Mouse (Mus musculus) spleen, adult 2 months (tissue): ENCODE results near the gene Trmt112. TPM values are rescaled to one million over a fixed set of nuclear protein-coding genes. Genes with fewer than 3 reads are reported as not detected.
A peak's percentile ranks its signal among the peaks of the same experiment; 100 is the strongest.

ENCODE experiments used
- DNase-seq, 2 experiments: peaks; one replicate each; pipeline versions ENCODE4 v3.0.0 to v3.0.0-alpha.2; 2012 to 2021; ENCODE audit warnings: low spot score in 2 of 2, low read depth in 1 of 2
- H3K27ac ChIP-seq: fragments of 200-500 bp; 2 replicates; pipeline ENCODE4 v1.5.1; 2012; ENCODE audit warnings: low read length, inconsistent platforms; ENCODE audit not compliant: insufficient read depth
- H3K27me3 ChIP-seq: fragments of 200-500 bp; 2 replicates; pipeline ENCODE4 v1.6.1; 2012; ENCODE audit warnings: mild to moderate bottlenecking, moderate library complexity, low read length, inconsistent platforms; ENCODE audit not compliant: control insufficient read depth, insufficient read depth
- H3K36me3 ChIP-seq: fragments of 200-500 bp; 2 replicates; pipeline ENCODE4 v1.6.1; 2012; ENCODE audit warnings: mild to moderate bottlenecking, low read length, inconsistent platforms; ENCODE audit not compliant: control insufficient read depth, insufficient read depth
- H3K4me1 ChIP-seq: fragments of 200-500 bp; 2 replicates; pipeline ENCODE4 v1.6.1; 2011; ENCODE audit warnings: inconsistent platforms; ENCODE audit not compliant: control insufficient read depth, insufficient read depth, insufficient read length
- H3K4me3 ChIP-seq: fragments of 200-500 bp; 2 replicates; pipeline ENCODE4 v1.5.1; 2011; ENCODE audit warnings: mild to moderate bottlenecking, inconsistent platforms; ENCODE audit not compliant: insufficient read depth, insufficient read length; ENCODE audit errors: extremely low read depth
- CTCF ChIP-seq: fragments of 200-500 bp; IDR thresholded peaks from 2 replicates; pipeline ENCODE4 v1.5.1; 2011; ENCODE audit warnings: mild to moderate bottlenecking, inconsistent platforms; ENCODE audit not compliant: insufficient read depth, insufficient read length, insufficient replicate concordance; ENCODE audit errors: extremely low read depth
- POLR2A ChIP-seq: fragments of 200-500 bp; IDR thresholded peaks from 2 replicates; pipeline ENCODE4 v1.6.1; 2011; ENCODE audit warnings: low read depth, low read length, inconsistent platforms
- WGBS: fragments of 180-500 bp; shearing (Covaris S2); methylation state at CpG from one replicate; pipeline ENCODE4 v1.1.7; 2018; 5-methylcytosine and 5-hydroxymethylcytosine counted together
- polyA plus RNA-seq: library from polyadenylated mRNA; depleted of rRNA; stranded (reverse); fragments of >200 nt; gene quantifications from 2 replicates; pipeline ENCODE4 v1.2.3, GENCODE M21; 2012; rRNA removed

Trmt112 gene
- polyA plus RNA-seq, 1 experiment: 135 TPM

GRCm38 (mm10) chr19:6954046-6954445 lies 44.5 kb downstream of the Trmt112 start:
- 69% methylated on average over 9 of the region's 9 CpGs for WGBS
- peaks cover 11% of the 10 kb centered on the region; the same call in 1 of the 2 replicates for H3K4me1 ChIP-seq
- DNase-seq: peak in 1 of 2 experiments; percentile 29

GRCm38 (mm10) chr19:6955424-6955823 lies 45.9 kb downstream of the Trmt112 start:
- TF ChIP-seq CTCF: no peak
- no peak for TF ChIP-seq POLR2A
- 85% methylated on average over 7 of the region's 7 CpGs for WGBS
- Histone ChIP-seq H3K36me3 (peaks cover 7% of the 10 kb centered on the region), H3K27ac (no peak overlapping the region), H3K4me1 (peaks cover 11% of the 10 kb centered on the region; the same call in 1 of the 2 replicates), H3K4me3 (no peak overlapping the region), H3K27me3 (no peaks in the 10 kb centered on the region)
- no peak for DNase-seq

More at GRCm38 (mm10) chr19:6954046-6954445, 44.5 kb downstream of the Trmt112 start:
- TF ChIP-seq CTCF (no peak), POLR2A (no peak)
- Histone ChIP-seq H3K36me3 (peaks cover 5% of the 10 kb centered on the region), H3K27ac (no peak overlapping the region), H3K27me3 (no peaks in the 10 kb centered on the region), H3K4me3 (no peak overlapping the region)

- no peak for DNase-seq
- TF ChIP-seq POLR2A (no peak), CTCF (no peak)
- Histone ChIP-seq H3K4me3 (no peak overlapping the region), H3K27ac (no peak overlapping the region), H3K27me3 (no peaks in the 10 kb centered on the region), H3K36me3 (peaks cover 7% of the 10 kb centered on the region), H3K4me1 (peaks cover 11% of the 10 kb centered on the region; the same call in 1 of the 2 replicates)
- WGBS: 80% methylated on average over 10 of the region's 10 CpGs
These were observed 47.0 kb downstream of the Trmt112 start for GRCm38 (mm10) chr19:6956461-6956860.

Other genes starting within 250 kb of the Trmt112 start
- gene Rps6ka4, start 69.1 kb upstream of the Trmt112 start, polyA plus RNA-seq: 26.7 and 31.8 TPM in 2 replicates
- gene Ccdc88b, start 51.5 kb upstream of the Trmt112 start, polyA plus RNA-seq: 82.5 and 106 TPM in 2 replicates
- gene Prdx5, start 408 bp downstream of the Trmt112 start, polyA plus RNA-seq: 54.6 and 59.4 TPM in 2 replicates
- gene Esrra, start 12.1 kb downstream of the Trmt112 start, polyA plus RNA-seq: 48.4 and 53.7 TPM in 2 replicates
- 0.11 and 0.28 TPM in 2 replicates for gene Catsperz, start 15.7 kb downstream of the Trmt112 start, polyA plus RNA-seq
- gene Kcnk4, start 24.8 kb downstream of the Trmt112 start, polyA plus RNA-seq: 0.04 and 0.11 TPM in 2 replicates
- 24.9 and 32.5 TPM in 2 replicates for gene Bad, start 32.2 kb downstream of the Trmt112 start, polyA plus RNA-seq
- gene Gpr137, start 32.8 kb downstream of the Trmt112 start, polyA plus RNA-seq: 54.6 and 61.7 TPM in 2 replicates
- gene Ppp1r14b, start 65.3 kb downstream of the Trmt112 start, polyA plus RNA-seq: 69.0 and 82.5 TPM in 2 replicates
- gene Plcb3, start 66.8 kb downstream of the Trmt112 start, polyA plus RNA-seq: 31.5 and 31.7 TPM in 2 replicates
- gene Fkbp2, start 70.8 kb downstream of the Trmt112 start, polyA plus RNA-seq: 22.1 and 26.2 TPM in 2 replicates
- 20.7 and 23.9 TPM in 2 replicates for gene Vegfb, start 78.0 kb downstream of the Trmt112 start, polyA plus RNA-seq
- gene Dnajc4, start 82.9 kb downstream of the Trmt112 start, polyA plus RNA-seq: 24.1 and 25.3 TPM in 2 replicates
- 19.4 and 26.5 TPM in 2 replicates for gene Nudt22, start 86.4 kb downstream of the Trmt112 start, polyA plus RNA-seq
- 4.7 and 6.4 TPM in 2 replicates for gene Trpt1, start 86.4 kb downstream of the Trmt112 start, polyA plus RNA-seq
- gene Fermt3, start 109.8 kb downstream of the Trmt112 start, polyA plus RNA-seq: 194 and 240 TPM in 2 replicates
- gene Stip1, start 130.3 kb downstream of the Trmt112 start, polyA plus RNA-seq: 27.4 and 31.3 TPM in 2 replicates
- gene Macrod1, start 147.1 kb downstream of the Trmt112 start, polyA plus RNA-seq: 13.4 and 17.9 TPM in 2 replicates
- 0.14 and 0.16 TPM in 2 replicates for gene Flrt1, start 196.0 kb downstream of the Trmt112 start, polyA plus RNA-seq